Mouse (Mus musculus): Measurements from ENCODE around the gene Rars2. TPM values are rescaled to one million over a fixed set of nuclear protein-coding genes. Genes with fewer than 3 reads are reported as not detected.
"Not testable (repeated sequence)": the region's sequence is repeated elsewhere in the genome, so short reads cannot be mapped to it uniquely, and the experiment has no call there.

Rars2 gene
- 10 to 100 TPM in 25 of 26 experiments, 1 to 10 TPM in 1; 9.5 to 65.3 (median 38.2) TPM for total RNA-seq (2018; cell fraction: chromatin; rRNA removed)
- total RNA-seq (2018; cell fraction: cytosol; rRNA removed) = 10 to 100 TPM; 12.3 to 20.3 (median 17.1) TPM
- 10 to 100 TPM in 21 of 26 experiments, 1 to 10 TPM in 5; 6.0 to 53.4 (median 20.1) TPM for total RNA-seq (2018; cell fraction: nucleus; rRNA removed)
- polyA plus RNA-seq (2018) = 14.8 to 30.0 TPM (median 29.9 TPM) in 3 replicates

- peak within 1 kb of the TSS; percentile 79 for H3K4me3 ChIP-seq (ENCODE audit: inconsistent target)
- peaks cover 6% of the 10 kb centered on the region; the same call in 1 of the 2 replicates for H3K36me3 ChIP-seq (ENCODE audit: inconsistent target)
- under 1% methylated on average over 35 of the region's 42 CpGs for WGBS (ENCODE audit: missing documents)
- peak within 1 kb of the TSS; percentile 69 for H3K27ac ChIP-seq
- H3K79me2 ChIP-seq (ENCODE audit: inconsistent target) = peaks cover 65% of the 10 kb centered on the region
These were observed at the start of gene Rars2, which contains the start of gene Orc3 for GRCm38 (mm10) chr4:34614630-34615094. TSS of gene Rars2 (plus strand) at chr4:34614957. TSS of gene Orc3 (minus strand) at chr4:34614944.

GRCm38 (mm10) chr4:34566226-34566625 is 48.5 kb upstream of the Rars2 start:
- H3K36me3 ChIP-seq (ENCODE audit: inconsistent target) = peaks cover 70% of the 10 kb centered on the region
- peaks cover 49% of the 10 kb centered on the region for H3K79me2 ChIP-seq (ENCODE audit: inconsistent target)
- no peak overlapping the region for H3K4me3 ChIP-seq (ENCODE audit: inconsistent target)
- WGBS (ENCODE audit: missing documents) = 92% methylated on average over 6 of the region's 6 CpGs
- no peak overlapping the region for H3K27ac ChIP-seq

GRCm38 (mm10) chr4:34572876-34573275 is 41.9 kb upstream of the Rars2 start:
- H3K36me3 ChIP-seq (ENCODE audit: inconsistent target) = peaks cover 90% of the 10 kb centered on the region
- 100% methylated on average over 2 of the region's 2 CpGs for WGBS (ENCODE audit: missing documents)
- H3K79me2 ChIP-seq (ENCODE audit: inconsistent target) = no peaks in the 10 kb centered on the region; the same call in 1 of the 2 replicates
- H3K27ac ChIP-seq = no peak overlapping the region
- no peak overlapping the region for H3K4me3 ChIP-seq (ENCODE audit: inconsistent target)

GRCm38 (mm10) chr4:34577028-34577427 is 37.7 kb upstream of the Rars2 start:
- Histone ChIP-seq H3K4me3 (ENCODE audit: inconsistent target) (no peak overlapping the region), H3K27ac (no peak overlapping the region), H3K36me3 (ENCODE audit: inconsistent target) (peaks cover 84% of the 10 kb centered on the region), H3K79me2 (ENCODE audit: inconsistent target) (no peaks in the 10 kb centered on the region)
- 100% methylated on average over 2 of the region's 2 CpGs for WGBS (ENCODE audit: missing documents)

GRCm38 (mm10) chr4:34579215-34579614 is 35.5 kb upstream of the Rars2 start:
- H3K79me2 ChIP-seq (ENCODE audit: inconsistent target) = no peaks in the 10 kb centered on the region
- 100% methylated on average over 1 of the region's 1 CpGs for WGBS (ENCODE audit: missing documents)
- no peak overlapping the region for H3K4me3 ChIP-seq (ENCODE audit: inconsistent target)
- peaks cover 78% of the 10 kb centered on the region for H3K36me3 ChIP-seq (ENCODE audit: inconsistent target)
- H3K27ac ChIP-seq = no peak overlapping the region

- H3K36me3 ChIP-seq (ENCODE audit: inconsistent target) = peaks cover 70% of the 10 kb centered on the region
- not testable (repeated sequence) for H3K4me3 ChIP-seq (ENCODE audit: inconsistent target); H3K27ac ChIP-seq; H3K79me2 ChIP-seq (ENCODE audit: inconsistent target)
- WGBS (ENCODE audit: missing documents) = 67% methylated on average over 1 of the region's 1 CpGs
These were observed 33.3 kb upstream of the Rars2 start for GRCm38 (mm10) chr4:34581489-34581888.

- 87% methylated on average over 7 of the region's 7 CpGs for WGBS (ENCODE audit: missing documents)
- Histone ChIP-seq H3K4me3 (ENCODE audit: inconsistent target) (no peak overlapping the region), H3K36me3 (ENCODE audit: inconsistent target) (peaks cover 67% of the 10 kb centered on the region), H3K79me2 (ENCODE audit: inconsistent target) (no peaks in the 10 kb centered on the region), H3K27ac (no peak overlapping the region)
These were observed 32.8 kb upstream of the Rars2 start for GRCm38 (mm10) chr4:34581990-34582389.

GRCm38 (mm10) chr4:34582476-34582875 is 32.3 kb upstream of the Rars2 start:
- Histone ChIP-seq H3K36me3 (ENCODE audit: inconsistent target) (peaks cover 67% of the 10 kb centered on the region), H3K27ac (no peak overlapping the region), H3K4me3 (ENCODE audit: inconsistent target) (no peak overlapping the region), H3K79me2 (ENCODE audit: inconsistent target) (no peaks in the 10 kb centered on the region)
- WGBS (ENCODE audit: missing documents) = 85% methylated on average over 4 of the region's 5 CpGs

- WGBS (ENCODE audit: missing documents) = 88% methylated on average over 3 of the region's 3 CpGs
- Histone ChIP-seq H3K27ac (no peak overlapping the region), H3K36me3 (ENCODE audit: inconsistent target) (peaks cover 63% of the 10 kb centered on the region), H3K79me2 (ENCODE audit: inconsistent target) (no peaks in the 10 kb centered on the region), H3K4me3 (ENCODE audit: inconsistent target) (no peak overlapping the region)
These were observed 31.3 kb upstream of the Rars2 start for GRCm38 (mm10) chr4:34583427-34583826.

GRCm38 (mm10) chr4:34584871-34585607 is 29.7 kb upstream of the Rars2 start:
- 92% methylated on average over 7 of the region's 7 CpGs for WGBS (ENCODE audit: missing documents)
- Histone ChIP-seq H3K27ac (no peak overlapping the region), H3K36me3 (ENCODE audit: inconsistent target) (peaks cover 49% of the 10 kb centered on the region), H3K4me3 (ENCODE audit: inconsistent target) (no peak overlapping the region), H3K79me2 (ENCODE audit: inconsistent target) (no peaks in the 10 kb centered on the region)

GRCm38 (mm10) chr4:34603123-34603522 is 11.6 kb upstream of the Rars2 start:
- no peaks in the 10 kb centered on the region for H3K79me2 ChIP-seq (ENCODE audit: inconsistent target)
- H3K4me3 ChIP-seq (ENCODE audit: inconsistent target) = no peak overlapping the region
- 96% methylated on average over 6 of the region's 6 CpGs for WGBS (ENCODE audit: missing documents)
- H3K27ac ChIP-seq = no peak overlapping the region
- H3K36me3 ChIP-seq (ENCODE audit: inconsistent target) = peaks cover 69% of the 10 kb centered on the region

- Histone ChIP-seq H3K4me3 (ENCODE audit: inconsistent target) (no peak overlapping the region), H3K79me2 (ENCODE audit: inconsistent target) (peaks cover 25% of the 10 kb centered on the region), H3K36me3 (ENCODE audit: inconsistent target) (peaks cover 68% of the 10 kb centered on the region), H3K27ac (no peak overlapping the region)
- WGBS (ENCODE audit: missing documents) = 94% methylated on average over 8 of the region's 10 CpGs
These were observed 8.1 kb upstream of the Rars2 start for GRCm38 (mm10) chr4:34606658-34607057.

GRCm38 (mm10) chr4:34613571-34614145 is 1.1 kb upstream of the Rars2 start:
- WGBS (ENCODE audit: missing documents) = 45% methylated on average over 6 of the region's 6 CpGs
- Histone ChIP-seq H3K79me2 (ENCODE audit: inconsistent target) (peaks cover 70% of the 10 kb centered on the region), H3K4me3 (ENCODE audit: inconsistent target) (peak overlapping the region; percentile 79)

GRCm38 (mm10) chr4:34615303-34615702 is 546 bp downstream of the Rars2 start:
- H3K79me2 ChIP-seq (ENCODE audit: inconsistent target) = peaks cover 60% of the 10 kb centered on the region
- H3K36me3 ChIP-seq (ENCODE audit: inconsistent target) = 0 out of 2 replicates have a peak, but pooled peaks cover under 1% of the 10 kb centered on the region
- H3K27ac ChIP-seq = peak overlapping the region; percentile 46
- peak overlapping the region; percentile 79 for H3K4me3 ChIP-seq (ENCODE audit: inconsistent target)
- under 1% methylated on average over 13 of the region's 13 CpGs for WGBS (ENCODE audit: missing documents)

More at GRCm38 (mm10) chr4:34613571-34614145, 1.1 kb upstream of the Rars2 start:
- H3K36me3 ChIP-seq (ENCODE audit: inconsistent target) = peaks cover 13% of the 10 kb centered on the region; the same call in 1 of the 2 replicates
- peak overlapping the region; percentile 69; the same call in 1 of the 2 replicates for H3K27ac ChIP-seq

- peak overlapping the region; percentile 79; the same call in 1 of the 2 replicates for H3K4me3 ChIP-seq (ENCODE audit: inconsistent target)
- WGBS (ENCODE audit: missing documents) = 79% methylated on average over 8 of the region's 8 CpGs
- H3K79me2 ChIP-seq (ENCODE audit: inconsistent target) = peaks cover 51% of the 10 kb centered on the region
- no peak overlapping the region for H3K27ac ChIP-seq
- no peaks in the 10 kb centered on the region for H3K36me3 ChIP-seq (ENCODE audit: inconsistent target)
These were observed 1.4 kb downstream of the Rars2 start for GRCm38 (mm10) chr4:34616146-34616545.

Measured in macrophage (primary cell).